In genomic region chr7:28932421-28933041, GRCm38 (mm10) we compare ENCODE assay signal across 9 mouse cellular contexts. TPM values are rescaled to one million over a fixed set of nuclear protein-coding genes. Genes with fewer than 3 reads are reported as not detected.
DNase-seq lines count a peak whose midpoint lies in the region; ATAC-seq lines count a peak whose summit lies in the region.
"Had no signal": no experiment of that assay in that cellular context is flagged by ENCODE, and none has a peak within 500 bp of the region (broad histone marks: within the 10 kb centered on the region; RNA-seq: fewer than 3 reads in every experiment).

No protein-coding gene starts in this region.

- peak; percentile 36 for DNase-seq in adrenal gland, postnatal 25 days
- no peak for DNase-seq in adrenal gland, adult 8-10 months
- peak; percentile 64 for DNase-seq in 3T3-L1 (ENCODE audit: low read depth, low spot score)
- peak; percentile 28 for DNase-seq in liver, embryonic 13.5 days
- no peak for DNase-seq in spleen, adult 18-20 months
- DNase-seq in urinary bladder, adult 2 months (ENCODE audit: low spot score) = no peak
- DNase-seq: cerebellum, adult 9-10 months had no signal

- H3K4me3 ChIP-seq in liver, embryonic 13.5 days (replicated peaks) = no peak overlapping the region
- H3K4me3 ChIP-seq in midbrain, embryonic 16.5 days (ENCODE audit: low read depth, low read length) = no peak overlapping the region

- H3K27me3 ChIP-seq in liver, embryonic 13.5 days = no peaks in the 10 kb centered on the region
- no peaks in the 10 kb centered on the region for H3K27me3 ChIP-seq in midbrain, embryonic 16.5 days (ENCODE audit: control insufficient read depth, insufficient read depth, low read depth, low read length)

- peak; percentile 54 for ATAC-seq in granulocyte monocyte progenitor cell, adult 5-6 weeks (replicated peaks; ENCODE audit: poor library complexity, severe bottlenecking)
- ATAC-seq in liver, embryonic 13.5 days (ENCODE audit: low read depth) = no peak
- ATAC-seq in midbrain, embryonic 16.5 days = no peak

- no peaks in the 10 kb centered on the region for H3K9me3 ChIP-seq in liver, embryonic 13.5 days (replicated peaks)
- no peaks in the 10 kb centered on the region for H3K9me3 ChIP-seq in midbrain, embryonic 16.5 days (replicated peaks; ENCODE audit: control insufficient read depth, low read length, poor library complexity, severe bottlenecking)

- H3K4me2 ChIP-seq in liver, embryonic 13.5 days = no peak overlapping the region
- no peak overlapping the region for H3K4me2 ChIP-seq in midbrain, embryonic 16.5 days (ENCODE audit: low read length)

- WGBS in liver, embryonic 13.5 days (ENCODE audit: insufficient replicate concordance) = 55% methylated on average over 6 of the region's 6 CpGs
- WGBS in midbrain, embryonic 16.5 days = 77% methylated on average over 6 of the region's 6 CpGs

- H3K4me1 ChIP-seq in liver, embryonic 13.5 days (replicated peaks) = peaks cover 87% of the 10 kb centered on the region
- no peaks in the 10 kb centered on the region for H3K4me1 ChIP-seq in midbrain, embryonic 16.5 days (ENCODE audit: control insufficient read depth, insufficient read depth, low read length)

- peak overlapping the region; percentile 32; the same call in 1 of the 2 replicates for H3K27ac ChIP-seq in liver, embryonic 13.5 days
- H3K27ac ChIP-seq in midbrain, embryonic 16.5 days (ENCODE audit: low read length) = no peak overlapping the region

- no peak overlapping the region; the same call in 1 of the 2 replicates for H3K9ac ChIP-seq in liver, embryonic 13.5 days
- H3K9ac ChIP-seq in midbrain, embryonic 16.5 days (ENCODE audit: low read depth, low read length) = no peak overlapping the region

- peaks cover 28% of the 10 kb centered on the region for H3K36me3 ChIP-seq in liver, embryonic 13.5 days
- H3K36me3 ChIP-seq in midbrain, embryonic 16.5 days (ENCODE audit: control insufficient read depth, insufficient read depth, low read length) = no peaks in the 10 kb centered on the region

RNA-seq across cellular contexts. Expression of gene Actn4, which starts 29.6 kb away (rescaled TPM):
- 204 and 206 TPM in 2 replicates for total RNA-seq in adrenal gland, postnatal 25 days (2021)
- total RNA-seq in adrenal gland, adult 8-10 months (2022) = 100 to 1,000 TPM; 184 to 285 (median 233) TPM
- 85.8 and 94.3 TPM in 2 replicates for total RNA-seq in granulocyte monocyte progenitor cell, adult 5-6 weeks (2014; fragmentation: Nextera tagmentation)
- 40.2 and 47.1 TPM in 2 replicates for total RNA-seq in granulocyte monocyte progenitor cell, adult 5-6 weeks (2017)
- 116 and 131 TPM in 2 replicates for polyA plus RNA-seq in liver, embryonic 13.5 days (2015; fragmentation: Nextera tagmentation; extraction: Ambion mirVana)
- polyA plus RNA-seq in urinary bladder, adult 2 months (2012; rRNA removed) = 285 and 345 TPM in 2 replicates
- polyA plus RNA-seq in midbrain, embryonic 16.5 days (2015; fragmentation: Nextera tagmentation; extraction: Ambion mirVana) = 132 and 133 TPM in 2 replicates

RNA-seq across cellular contexts. Expression of gene Eif3k, which starts 49.1 kb away (rescaled TPM):
- 222 and 254 TPM in 2 replicates for total RNA-seq in adrenal gland, postnatal 25 days (2021)
- 100 to 1,000 TPM; 232 to 255 (median 240) TPM for total RNA-seq in adrenal gland, adult 8-10 months (2022)
- 474 TPM in 2 replicates for total RNA-seq in granulocyte monocyte progenitor cell, adult 5-6 weeks (2014; fragmentation: Nextera tagmentation)
- total RNA-seq in granulocyte monocyte progenitor cell, adult 5-6 weeks (2017) = 400 and 462 TPM in 2 replicates
- polyA plus RNA-seq in liver, embryonic 13.5 days (2015; fragmentation: Nextera tagmentation; extraction: Ambion mirVana) = 294 and 308 TPM in 2 replicates
- 368 and 380 TPM in 2 replicates for polyA plus RNA-seq in urinary bladder, adult 2 months (2012; rRNA removed)
- polyA plus RNA-seq in midbrain, embryonic 16.5 days (2015; fragmentation: Nextera tagmentation; extraction: Ambion mirVana) = 279 TPM in 2 replicates

RNA-seq across cellular contexts. Expression of gene Map4k1, which starts 49.3 kb away (rescaled TPM):
- 1.1 and 1.4 TPM in 2 replicates for total RNA-seq in adrenal gland, postnatal 25 days (2021)
- 1 to 10 TPM; 1.4 to 3.9 (median 1.8) TPM for total RNA-seq in adrenal gland, adult 8-10 months (2022)
- 46.1 and 62.3 TPM in 2 replicates for total RNA-seq in granulocyte monocyte progenitor cell, adult 5-6 weeks (2014; fragmentation: Nextera tagmentation)
- total RNA-seq in granulocyte monocyte progenitor cell, adult 5-6 weeks (2017) = 42.4 and 48.7 TPM in 2 replicates
- polyA plus RNA-seq in liver, embryonic 13.5 days (2015; fragmentation: Nextera tagmentation; extraction: Ambion mirVana) = 27.4 and 29.1 TPM in 2 replicates
- 3.6 and 3.8 TPM in 2 replicates for polyA plus RNA-seq in urinary bladder, adult 2 months (2012; rRNA removed)
- 11.8 and 13.2 TPM in 2 replicates for polyA plus RNA-seq in midbrain, embryonic 16.5 days (2015; fragmentation: Nextera tagmentation; extraction: Ambion mirVana)

RNA-seq across cellular contexts. Expression of gene Capn12, which starts 51.3 kb away (rescaled TPM):
- 0.21 TPM in 1 of 2 replicates, not detected in the other for total RNA-seq in adrenal gland, postnatal 25 days (2021)
- under 1 TPM in 3 of 4 experiments, not detected in 1; 0.12 to 0.16 (median 0.15) TPM for total RNA-seq in adrenal gland, adult 8-10 months (2022)
- not detected in 2 replicates for total RNA-seq in granulocyte monocyte progenitor cell, adult 5-6 weeks (2014; fragmentation: Nextera tagmentation)
- 0.13 TPM in 1 of 2 replicates, not detected in the other for total RNA-seq in granulocyte monocyte progenitor cell, adult 5-6 weeks (2017)
- polyA plus RNA-seq in liver, embryonic 13.5 days (2015; fragmentation: Nextera tagmentation; extraction: Ambion mirVana) = 0.09 and 0.13 TPM in 2 replicates
- 0.66 and 0.73 TPM in 2 replicates for polyA plus RNA-seq in urinary bladder, adult 2 months (2012; rRNA removed)
- polyA plus RNA-seq in midbrain, embryonic 16.5 days (2015; fragmentation: Nextera tagmentation; extraction: Ambion mirVana) = 0.40 and 0.57 TPM in 2 replicates

Comparison
In these comparisons a context has a peak if more than half of its experiments do, and no peak if none do; other contexts are left out.
1. DNase-seq: peak in adrenal gland, postnatal 25 days (single experiment), 3T3-L1 (single experiment) and liver, embryonic 13.5 days (single experiment); none in adrenal gland, adult 8-10 months (single experiment), spleen, adult 18-20 months (0 of 2) and urinary bladder, adult 2 months (single experiment).
2. RNA of gene Map4k1, which starts 49.3 kb away (total RNA-seq): 42.4 to 62.3 TPM in granulocyte monocyte progenitor cell, adult 5-6 weeks; 1.4 to 3.9 TPM in adrenal gland, adult 8-10 months and 1.1 to 1.4 TPM in adrenal gland, postnatal 25 days; every median in the first group is over 4 times any median in the second.